Mouse (Mus musculus) bone marrow macrophage, adult 2 months (primary cell): Measurements from ENCODE around the gene Cnnm3.

Experiments used
- CTCF ChIP-seq: IDR thresholded peaks from 2 replicates; pipeline ENCODE4 v1.5.1; 2012; ENCODE audit warnings: low read depth, mild to moderate bottlenecking, low read length, moderate library complexity
- POLR2A ChIP-seq: IDR thresholded peaks from 2 replicates; pipeline ENCODE4 v1.6.1; 2012; ENCODE audit warnings: mild to moderate bottlenecking, low read depth, low read length, borderline replicate concordance

DNA sequence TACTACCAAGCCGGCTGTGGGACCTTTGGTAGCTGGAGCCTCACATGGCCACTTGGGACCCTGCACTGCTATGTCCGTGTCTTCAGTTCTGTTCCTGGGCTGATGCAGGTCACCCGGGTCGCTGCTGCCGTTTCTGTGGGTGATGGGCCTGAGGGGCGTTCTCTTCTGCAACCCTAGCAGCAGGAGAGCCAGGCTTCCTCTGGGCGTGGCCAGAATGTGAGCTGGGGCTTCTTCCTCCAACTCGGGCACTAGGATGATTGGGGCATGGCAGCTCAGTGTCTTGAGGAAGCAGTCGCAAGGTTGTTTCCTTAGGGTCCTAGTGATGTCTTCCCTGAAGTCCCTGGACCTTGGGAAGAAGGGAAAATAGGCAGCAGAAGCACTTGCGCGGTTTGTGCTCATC is 8.0 kb downstream of the Cnnm3 start:
- TF ChIP-seq CTCF: no peak
- no peak for TF ChIP-seq POLR2A
